12 mouse cellular contexts compared by ENCODE assay signal in the genomic region with DNA sequence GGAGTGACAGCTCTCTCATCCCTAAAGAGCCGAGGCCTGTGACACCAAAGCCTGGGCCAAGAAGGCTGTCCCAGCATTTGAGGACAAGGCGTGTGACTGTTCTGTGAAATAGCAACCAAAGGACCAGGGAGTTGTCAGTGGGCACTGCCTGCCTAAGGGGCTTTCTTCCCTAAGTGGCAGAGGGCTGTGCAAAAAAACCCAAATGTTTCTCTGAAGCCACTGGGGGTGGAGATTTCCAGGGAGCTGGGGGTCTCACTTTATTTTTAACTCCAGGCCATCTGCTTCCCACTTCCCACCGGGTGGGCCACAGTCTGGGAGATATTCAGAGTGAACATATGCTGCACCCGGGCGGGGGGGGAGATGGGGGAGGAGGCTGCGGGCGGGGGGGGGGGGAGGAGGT.
DNase-seq lines count a peak whose midpoint lies in the region; ATAC-seq lines count a peak whose summit lies in the region.
"Had no signal": no experiment of that assay in that cellular context is flagged by ENCODE, and none has a peak within 500 bp of the region (broad histone marks: within the 10 kb centered on the region; RNA-seq: fewer than 3 reads in every experiment).

No protein-coding gene starts in this region.

- no peaks in the 10 kb centered on the region for H3K36me3 ChIP-seq in embryonic facial prominence, embryonic 10.5 days (replicated peaks)
- H3K36me3 ChIP-seq in limb, embryonic 10.5 days: no peaks in the 10 kb centered on the region
- H3K36me3 ChIP-seq in intestine, embryonic 15.5 days: no peaks in the 10 kb centered on the region
- no peaks in the 10 kb centered on the region for H3K36me3 ChIP-seq in kidney, embryonic 14.5 days (ENCODE audit: control insufficient read depth, insufficient read depth, low read length)
- H3K36me3 ChIP-seq: hindbrain, embryonic 15.5 days had no signal

- H3K27ac ChIP-seq in embryonic facial prominence, embryonic 10.5 days (replicated peaks): 0 out of 2 replicates have a peak overlapping the region, but pooled peaks have one; percentile 14
- 0 out of 2 replicates have a peak overlapping the region, but pooled peaks have one; percentile 39 for H3K27ac ChIP-seq in limb, embryonic 10.5 days
- H3K27ac ChIP-seq in intestine, embryonic 15.5 days: no peak overlapping the region
- H3K27ac ChIP-seq in kidney, embryonic 14.5 days (ENCODE audit: low read depth, low read length): no peak overlapping the region
- H3K27ac ChIP-seq: hindbrain, embryonic 15.5 days; layer of hippocampus, adult 2 months; liver, embryonic 14.5 days had no signal

- no peak overlapping the region for H3K4me3 ChIP-seq in embryonic facial prominence, embryonic 10.5 days
- no peak overlapping the region for H3K4me3 ChIP-seq in limb, embryonic 10.5 days
- H3K4me3 ChIP-seq in intestine, embryonic 15.5 days (replicated peaks): no peak overlapping the region
- no peak overlapping the region for H3K4me3 ChIP-seq in kidney, embryonic 14.5 days (ENCODE audit: low read length)
- H3K4me3 ChIP-seq: hindbrain, embryonic 15.5 days; layer of hippocampus, adult 2 months had no signal

- no peak overlapping the region for H3K4me2 ChIP-seq in intestine, embryonic 15.5 days (replicated peaks)
- no peak overlapping the region for H3K4me2 ChIP-seq in kidney, embryonic 14.5 days (replicated peaks; ENCODE audit: low read depth, low read length)
- H3K4me2 ChIP-seq: hindbrain, embryonic 15.5 days had no signal

- H3K4me1 ChIP-seq in embryonic facial prominence, embryonic 10.5 days: peaks cover 15% of the 10 kb centered on the region
- H3K4me1 ChIP-seq in limb, embryonic 10.5 days: peaks cover 28% of the 10 kb centered on the region
- 0 out of 2 replicates have a peak, but pooled peaks cover 4% of the 10 kb centered on the region for H3K4me1 ChIP-seq in intestine, embryonic 15.5 days (replicated peaks)
- H3K4me1 ChIP-seq in kidney, embryonic 14.5 days (ENCODE audit: control insufficient read depth, insufficient read depth, low read length): peaks cover 5% of the 10 kb centered on the region; the same call in 1 of the 2 replicates

- no peak for ATAC-seq in intestine, embryonic 15.5 days
- no peak for ATAC-seq in kidney, embryonic 14.5 days (ENCODE audit: low FRiP score, low TSS enrichment)

- DNase-seq in left cerebral cortex, postnatal 4 days: peak; percentile 77
- DNase-seq in left cerebral cortex, adult 8-10 months (ENCODE audit: low spot score in 2 of 2): no peak
- DNase-seq in cerebellum, adult 11 months: peak; percentile 72
- DNase-seq in embryonic facial prominence, embryonic 10.5 days (ENCODE audit: low spot score): no peak
- no peak for DNase-seq in limb, embryonic 10.5 days (ENCODE audit: low spot score)
- no peak for DNase-seq in ovary, adult 18-20 months (ENCODE audit: low spot score)
- DNase-seq: adrenal gland, postnatal 25 days had no signal

- no peak overlapping the region for H3K9ac ChIP-seq in intestine, embryonic 15.5 days
- H3K9ac ChIP-seq in kidney, embryonic 14.5 days (ENCODE audit: low read depth, low read length): no peak overlapping the region
- H3K9ac ChIP-seq: hindbrain, embryonic 15.5 days; liver, embryonic 14.5 days had no signal

- intact Hi-C loops in left cerebral cortex, postnatal 4 days (cut with DNase I): no loop called here

- H3K9me3 ChIP-seq in embryonic facial prominence, embryonic 10.5 days: no peaks in the 10 kb centered on the region
- H3K9me3 ChIP-seq in limb, embryonic 10.5 days (replicated peaks): no peaks in the 10 kb centered on the region
- H3K9me3 ChIP-seq in intestine, embryonic 15.5 days: no peaks in the 10 kb centered on the region
- no peaks in the 10 kb centered on the region for H3K9me3 ChIP-seq in kidney, embryonic 14.5 days (ENCODE audit: control insufficient read depth, low read length)
- H3K9me3 ChIP-seq: hindbrain, embryonic 15.5 days had no signal

- 53% methylated on average over 7 of the region's 7 CpGs for WGBS in embryonic facial prominence, embryonic 10.5 days
- WGBS in limb, embryonic 10.5 days: 31% methylated on average over 5 of the region's 7 CpGs
- 36% methylated on average over 4 of the region's 7 CpGs for WGBS in intestine, embryonic 15.5 days
- 32% methylated on average over 6 of the region's 7 CpGs for WGBS in kidney, embryonic 14.5 days

- no peaks in the 10 kb centered on the region for H3K27me3 ChIP-seq in embryonic facial prominence, embryonic 10.5 days (replicated peaks; ENCODE audit: low read depth, poor library complexity, severe bottlenecking)
- no peaks in the 10 kb centered on the region for H3K27me3 ChIP-seq in limb, embryonic 10.5 days (ENCODE audit: low read depth, poor library complexity, severe bottlenecking)
- no peaks in the 10 kb centered on the region for H3K27me3 ChIP-seq in intestine, embryonic 15.5 days (replicated peaks)
- H3K27me3 ChIP-seq in kidney, embryonic 14.5 days (ENCODE audit: control insufficient read depth, insufficient read depth, low read length): no peaks in the 10 kb centered on the region
- H3K27me3 ChIP-seq: hindbrain, embryonic 15.5 days had no signal

Comparison
In these comparisons a context has a peak if more than half of its experiments do, and no peak if none do; other contexts are left out.
1. DNase-seq: peak in left cerebral cortex, postnatal 4 days (single experiment) and cerebellum, adult 11 months (single experiment); none in left cerebral cortex, adult 8-10 months (0 of 2), embryonic facial prominence, embryonic 10.5 days (single experiment), limb, embryonic 10.5 days (single experiment) and ovary, adult 18-20 months (single experiment).
2. H3K27ac ChIP-seq: peak in embryonic facial prominence, embryonic 10.5 days (single experiment) and limb, embryonic 10.5 days (single experiment); none in intestine, embryonic 15.5 days (single experiment) and kidney, embryonic 14.5 days (single experiment).